Mouse (Mus musculus) MEL (cell line): Measurements from ENCODE around the gene Amt.
A peak's percentile ranks its signal among the peaks of the same experiment; 100 is the strongest.

ENCODE experiments used
- BHLHE40 ChIP-seq: IDR thresholded peaks from 2 replicates; pipeline ENCODE4 v1.6.1; 2012; ENCODE audit warnings: low read depth, mild to moderate bottlenecking, inconsistent platforms, low read length, improper control_type of control experiment, borderline replicate concordance
- CTCF ChIP-seq, 3 experiments: IDR thresholded peaks in 2 of 3; conservative IDR thresholded peaks in 1 of 3; 2 replicates each; pipeline ENCODE4 v1.5.1; 2011 to 2012; ENCODE audit warnings: low read length in 3 of 3, low read depth in 2 of 3, mild to moderate bottlenecking in 2 of 3, improper control_type of control experiment in 1 of 3, inconsistent platforms in 1 of 3, mixed read lengths in 1 of 3, moderate library complexity in 1 of 3; ENCODE audit not compliant: control insufficient read depth in 1 of 3, insufficient read depth in 1 of 3, poor library complexity in 1 of 3, severe bottlenecking in 1 of 3
- EP300 ChIP-seq, 2 experiments: IDR thresholded peaks; 2 replicates each; pipeline ENCODE4 v1.6.1; 2011; ENCODE audit warnings: improper control_type of control experiment in 2 of 2, low read length in 2 of 2, low read depth in 1 of 2, mild to moderate bottlenecking in 1 of 2
- GATA1 ChIP-seq: IDR thresholded peaks from 2 replicates; pipeline ENCODE4 v1.6.1; 2011; ENCODE audit warnings: low read depth, low read length, improper control_type of control experiment
- MAX ChIP-seq: IDR thresholded peaks from 2 replicates; pipeline ENCODE4 v1.6.1; 2011; ENCODE audit warnings: low read length, improper control_type of control experiment
- MEF2A ChIP-seq: IDR thresholded peaks from 2 replicates; pipeline ENCODE4 v1.6.1; 2014; ENCODE audit warnings: low read depth, mild to moderate bottlenecking, inconsistent platforms, low read length, improper control_type of control experiment; ENCODE audit not compliant: poor library complexity, insufficient replicate concordance, severe bottlenecking; ENCODE audit errors: extremely low read depth
- POLR2A ChIP-seq, 2 experiments: IDR thresholded peaks; 2 replicates each; pipeline ENCODE4 v1.6.1; 2011 to 2012; ENCODE audit warnings: low read length in 2 of 2, mild to moderate bottlenecking in 2 of 2, control low read depth in 1 of 2, improper control_type of control experiment in 1 of 2, low read depth in 1 of 2, moderate library complexity in 1 of 2; ENCODE audit not compliant: control insufficient read depth in 1 of 2, insufficient read depth in 1 of 2, poor library complexity in 1 of 2
- RAD21 ChIP-seq: IDR thresholded peaks from 2 replicates; pipeline ENCODE4 v1.6.1; 2011; ENCODE audit warnings: mild to moderate bottlenecking, low read depth, low read length, improper control_type of control experiment
- RCOR1 ChIP-seq: IDR thresholded peaks from 2 replicates; pipeline ENCODE4 v1.6.1; 2012; ENCODE audit warnings: low read depth, mild to moderate bottlenecking, inconsistent platforms, low read length, improper control_type of control experiment
- TCF12 ChIP-seq: IDR thresholded peaks from 2 replicates; pipeline ENCODE4 v1.6.1; 2014; ENCODE audit warnings: low read depth, mild to moderate bottlenecking, inconsistent platforms, low read length, improper control_type of control experiment, moderate library complexity
- ZC3H11A ChIP-seq: IDR thresholded peaks from 2 replicates; pipeline ENCODE4 v1.6.1; 2012; ENCODE audit warnings: low read depth, mild to moderate bottlenecking, inconsistent platforms, low read length, improper control_type of control experiment
- ZKSCAN1 ChIP-seq: IDR thresholded peaks from 2 replicates; pipeline ENCODE4 v1.6.1; 2012; ENCODE audit warnings: low read depth, mild to moderate bottlenecking, inconsistent platforms, low read length, improper control_type of control experiment, moderate library complexity

- TF ChIP-seq RAD21 (no peak), CTCF (IDR thresholded peaks at IDR 0.05 in 2 of 3, conservative IDR thresholded peaks at IDR 0.05 in 1 of 3; ENCODE audit: control insufficient read depth in 1 of 3, insufficient read depth in 1 of 3, low read depth in 2 of 3, low read length in 3 of 3, poor library complexity in 1 of 3, severe bottlenecking in 1 of 3) (no peak), BHLHE40 (no peak), MEF2A (peak; percentile 85), ZC3H11A (no peak), ZKSCAN1 (no peak), EP300 (IDR thresholded peaks at IDR 0.05; ENCODE audit: low read depth in 1 of 2, low read length in 2 of 2) (no peak), TCF12 (peak; percentile 49; the same call in 1 of the 2 replicates), GATA1 (no peak), MAX (no peak; the same call in 1 of the 2 replicates), POLR2A (IDR thresholded peaks at IDR 0.05; ENCODE audit: control insufficient read depth in 1 of 2, insufficient read depth in 1 of 2, low read depth in 1 of 2, low read length in 2 of 2, poor library complexity in 1 of 2) (peak; percentile 88 to 100), RCOR1 (no peak)
Measured at GRCm38 (mm10) chr9:108305629-108306520, 9.2 kb downstream of the Amt start, which contains the start of the genes Rhoa and Tcta.
